Mouse (Mus musculus): ENCODE data around the gene Lipc. TPM values are rescaled to one million over a fixed set of nuclear protein-coding genes. Genes with fewer than 3 reads are reported as not detected.

Lipc gene
- total and polyA plus RNA-seq, 3 experiments: 0.14 to 0.25 TPM; not detected in 1

DNA sequence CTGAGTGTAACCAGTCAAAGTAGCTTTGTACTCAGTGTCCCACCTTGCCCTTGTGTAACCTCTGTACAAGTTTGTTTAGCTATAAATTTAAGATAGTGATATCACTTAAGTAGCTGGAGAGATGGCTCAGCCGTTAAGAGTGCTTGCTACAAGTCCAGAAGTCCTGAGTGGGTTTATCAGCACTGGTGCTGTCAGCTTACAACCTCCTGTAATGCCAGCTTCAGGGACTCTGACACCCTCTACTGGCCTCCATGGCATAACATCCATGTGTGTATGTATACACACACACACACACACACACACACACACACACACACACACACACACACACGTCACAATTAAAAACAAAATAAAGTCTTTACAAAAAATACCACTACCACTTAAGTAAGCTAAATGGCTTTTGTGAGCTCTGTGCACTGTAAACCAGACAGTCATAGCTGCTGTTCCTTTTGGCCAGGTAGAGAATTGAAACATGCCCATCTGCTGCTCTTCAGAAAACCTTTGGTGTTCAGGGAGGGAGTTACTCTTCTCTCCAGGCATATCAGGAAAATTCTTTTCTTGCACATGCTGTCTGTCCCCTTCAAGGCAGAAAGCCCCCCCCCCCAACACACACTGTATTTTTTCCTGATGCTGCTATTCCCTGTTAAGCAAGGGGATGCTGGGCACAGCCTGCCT, 10.9 kb upstream of the Lipc start:
- no peak overlapping the region for H3K27ac ChIP-seq
- H3K36me3 ChIP-seq (ENCODE audit: control insufficient read depth, insufficient read depth, low read length): peaks cover 2% of the 10 kb centered on the region; the same call in 1 of the 2 replicates
- no peak overlapping the region for H3K9ac ChIP-seq (ENCODE audit: low read depth, low read length)
- peaks cover 6% of the 10 kb centered on the region for H3K4me1 ChIP-seq (ENCODE audit: control insufficient read depth, insufficient read depth, low read length)
- TF ChIP-seq CTCF (IDR thresholded peaks at IDR 0.05) (no peak), POLR2A (IDR thresholded peaks at IDR 0.05; ENCODE audit: insufficient read depth, low read depth, low read length) (no peak), EP300 (IDR thresholded peaks at IDR 0.05; ENCODE audit: insufficient read depth, low read depth, low read length) (no peak)
- no peak for DNase-seq
- 80% methylated on average over 2 of the region's 2 CpGs for WGBS
- H3K79me2 ChIP-seq (replicated peaks; ENCODE audit: control insufficient read depth, insufficient read depth, low read length): no peaks in the 10 kb centered on the region
- intact Hi-C loops (cut with DNase I): no loop called here
- H3K27me3 ChIP-seq (ENCODE audit: control insufficient read depth, insufficient read depth, low read length): no peaks in the 10 kb centered on the region
- H3K4me3 ChIP-seq: no peak overlapping the region

DNA sequence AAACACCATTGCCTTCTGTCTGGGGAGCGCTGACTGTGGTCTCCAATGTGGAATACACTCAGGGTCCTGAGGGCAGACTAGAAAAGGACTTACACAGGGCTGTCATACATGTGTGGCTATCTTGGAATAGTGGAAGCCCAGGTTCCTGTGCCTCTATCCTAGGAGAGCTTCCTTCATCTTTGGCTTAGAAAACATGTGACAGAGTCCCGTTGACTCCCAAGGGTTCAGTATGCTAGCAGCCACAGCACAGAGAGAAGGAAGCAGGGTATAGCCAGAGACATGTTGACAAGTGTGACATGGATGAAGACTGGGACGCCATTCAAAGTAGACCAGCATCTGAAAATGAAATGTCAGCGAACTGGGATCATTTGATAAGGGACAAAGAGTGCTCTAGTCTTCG, 8.3 kb upstream of the Lipc start:
- H3K4me3 ChIP-seq: no peak overlapping the region
- no peak overlapping the region for H3K27ac ChIP-seq
- DNase-seq: no peak
- intact Hi-C loops (cut with DNase I): no loop called here
- 83% methylated on average over 5 of the region's 5 CpGs for WGBS
- H3K9ac ChIP-seq (ENCODE audit: low read depth, low read length): no peak overlapping the region
- no peaks in the 10 kb centered on the region for H3K27me3 ChIP-seq (ENCODE audit: control insufficient read depth, insufficient read depth, low read length)
- no peaks in the 10 kb centered on the region for H3K79me2 ChIP-seq (replicated peaks; ENCODE audit: control insufficient read depth, insufficient read depth, low read length)
- no peaks in the 10 kb centered on the region for H3K36me3 ChIP-seq (ENCODE audit: control insufficient read depth, insufficient read depth, low read length)
- H3K4me1 ChIP-seq (ENCODE audit: control insufficient read depth, insufficient read depth, low read length): 0 out of 2 replicates have a peak, but pooled peaks cover 2% of the 10 kb centered on the region
- TF ChIP-seq EP300 (IDR thresholded peaks at IDR 0.05; ENCODE audit: insufficient read depth, low read depth, low read length): no peak
- no peak for TF ChIP-seq CTCF (IDR thresholded peaks at IDR 0.05)
- TF ChIP-seq POLR2A (IDR thresholded peaks at IDR 0.05; ENCODE audit: insufficient read depth, low read depth, low read length): no peak

GRCm38 (mm10) chr9:70959866-70960265, 7.8 kb upstream of the Lipc start:
- TF ChIP-seq CTCF (IDR thresholded peaks at IDR 0.05) (no peak), POLR2A (IDR thresholded peaks at IDR 0.05; ENCODE audit: insufficient read depth, low read depth, low read length) (no peak), EP300 (IDR thresholded peaks at IDR 0.05; ENCODE audit: insufficient read depth, low read depth, low read length) (no peak)
- intact Hi-C loops (cut with DNase I): no loop called here
- Histone ChIP-seq H3K4me1 (ENCODE audit: control insufficient read depth, insufficient read depth, low read length) (0 out of 2 replicates have a peak, but pooled peaks cover 1% of the 10 kb centered on the region), H3K9ac (ENCODE audit: low read depth, low read length) (no peak overlapping the region), H3K27me3 (ENCODE audit: control insufficient read depth, insufficient read depth, low read length) (no peaks in the 10 kb centered on the region), H3K79me2 (replicated peaks; ENCODE audit: control insufficient read depth, insufficient read depth, low read length) (no peaks in the 10 kb centered on the region), H3K27ac (no peak overlapping the region), H3K4me3 (no peak overlapping the region), H3K36me3 (ENCODE audit: control insufficient read depth, insufficient read depth, low read length) (no peaks in the 10 kb centered on the region)
- WGBS: 91% methylated on average over 5 of the region's 5 CpGs
- DNase-seq: no peak

GRCm38 (mm10) chr9:70959447-70959846, 7.4 kb upstream of the Lipc start:
- no peak for TF ChIP-seq EP300 (IDR thresholded peaks at IDR 0.05; ENCODE audit: insufficient read depth, low read depth, low read length)
- TF ChIP-seq POLR2A (IDR thresholded peaks at IDR 0.05; ENCODE audit: insufficient read depth, low read depth, low read length): no peak
- no peak for TF ChIP-seq CTCF (IDR thresholded peaks at IDR 0.05)
- intact Hi-C loops (cut with DNase I): no loop called here
- whole genome bisulfite sequencing: 94% methylated on average over 3 of the region's 3 CpGs
- DNase-seq: no peak
- no peaks in the 10 kb centered on the region for H3K36me3 ChIP-seq (ENCODE audit: control insufficient read depth, insufficient read depth, low read length)
- H3K9ac ChIP-seq (ENCODE audit: low read depth, low read length): no peak overlapping the region
- no peaks in the 10 kb centered on the region for H3K27me3 ChIP-seq (ENCODE audit: control insufficient read depth, insufficient read depth, low read length)
- H3K79me2 ChIP-seq (replicated peaks; ENCODE audit: control insufficient read depth, insufficient read depth, low read length): no peaks in the 10 kb centered on the region
- H3K27ac ChIP-seq: no peak overlapping the region
- no peak overlapping the region for H3K4me3 ChIP-seq
- H3K4me1 ChIP-seq (ENCODE audit: control insufficient read depth, insufficient read depth, low read length): no peaks in the 10 kb centered on the region

DNA sequence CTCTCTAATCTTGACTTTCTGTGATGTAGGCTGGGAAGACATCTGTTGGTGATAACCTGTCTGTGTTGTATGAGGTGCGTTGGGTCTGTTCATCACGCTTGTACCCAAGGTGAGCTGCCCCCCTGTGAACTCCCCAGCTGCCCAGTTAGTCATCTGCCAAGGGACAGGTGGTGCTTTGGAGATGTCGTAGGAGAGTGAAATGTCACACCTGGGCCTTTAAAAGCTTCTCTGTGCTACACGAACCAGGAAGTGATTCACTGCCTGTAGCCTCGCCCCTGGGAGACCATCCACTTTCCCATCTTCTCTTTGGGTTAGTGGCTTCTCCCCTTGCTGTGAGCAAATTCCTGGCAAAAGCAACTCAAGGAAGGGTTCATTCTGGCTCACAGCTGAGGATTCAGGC, 6.4 kb upstream of the Lipc start:
- intact Hi-C loops (cut with DNase I): no loop called here
- no peak overlapping the region for H3K27ac ChIP-seq
- no peaks in the 10 kb centered on the region for H3K27me3 ChIP-seq (ENCODE audit: control insufficient read depth, insufficient read depth, low read length)
- TF ChIP-seq POLR2A (IDR thresholded peaks at IDR 0.05; ENCODE audit: insufficient read depth, low read depth, low read length) (no peak), CTCF (IDR thresholded peaks at IDR 0.05) (no peak), EP300 (IDR thresholded peaks at IDR 0.05; ENCODE audit: insufficient read depth, low read depth, low read length) (no peak)
- no peaks in the 10 kb centered on the region for H3K4me1 ChIP-seq (ENCODE audit: control insufficient read depth, insufficient read depth, low read length)
- DNase-seq: no peak
- H3K4me3 ChIP-seq: no peak overlapping the region
- H3K9ac ChIP-seq (ENCODE audit: low read depth, low read length): no peak overlapping the region
- H3K79me2 ChIP-seq (replicated peaks; ENCODE audit: control insufficient read depth, insufficient read depth, low read length): no peaks in the 10 kb centered on the region
- H3K36me3 ChIP-seq (ENCODE audit: control insufficient read depth, insufficient read depth, low read length): no peaks in the 10 kb centered on the region
- 75% methylated on average over 5 of the region's 5 CpGs for WGBS

GRCm38 (mm10) chr9:70957717-70958116, 5.7 kb upstream of the Lipc start:
- 66% methylated on average over 3 of the region's 3 CpGs for WGBS
- intact Hi-C loops (cut with DNase I): no loop called here
- no peak overlapping the region for H3K27ac ChIP-seq
- no peaks in the 10 kb centered on the region for H3K36me3 ChIP-seq (ENCODE audit: control insufficient read depth, insufficient read depth, low read length)
- no peak for DNase-seq
- no peaks in the 10 kb centered on the region for H3K79me2 ChIP-seq (replicated peaks; ENCODE audit: control insufficient read depth, insufficient read depth, low read length)
- H3K9ac ChIP-seq (ENCODE audit: low read depth, low read length): no peak overlapping the region
- no peak overlapping the region for H3K4me3 ChIP-seq
- H3K27me3 ChIP-seq (ENCODE audit: control insufficient read depth, insufficient read depth, low read length): no peaks in the 10 kb centered on the region
- TF ChIP-seq CTCF (IDR thresholded peaks at IDR 0.05) (no peak), EP300 (IDR thresholded peaks at IDR 0.05; ENCODE audit: insufficient read depth, low read depth, low read length) (no peak), POLR2A (IDR thresholded peaks at IDR 0.05; ENCODE audit: insufficient read depth, low read depth, low read length) (no peak)
- H3K4me1 ChIP-seq (ENCODE audit: control insufficient read depth, insufficient read depth, low read length): no peaks in the 10 kb centered on the region; the same call in 1 of the 2 replicates
